Mouse (Mus musculus): ENCODE measurements at regions not wholly inside any gene's neighbourhood (a gene's known extent, or its start where the extent isn't known, plus 50 kb on each side); places are given as distances from the start of the nearest gene placed in this dataset.
A peak's percentile ranks its signal among the peaks of the same experiment; 100 is the strongest.

DNA sequence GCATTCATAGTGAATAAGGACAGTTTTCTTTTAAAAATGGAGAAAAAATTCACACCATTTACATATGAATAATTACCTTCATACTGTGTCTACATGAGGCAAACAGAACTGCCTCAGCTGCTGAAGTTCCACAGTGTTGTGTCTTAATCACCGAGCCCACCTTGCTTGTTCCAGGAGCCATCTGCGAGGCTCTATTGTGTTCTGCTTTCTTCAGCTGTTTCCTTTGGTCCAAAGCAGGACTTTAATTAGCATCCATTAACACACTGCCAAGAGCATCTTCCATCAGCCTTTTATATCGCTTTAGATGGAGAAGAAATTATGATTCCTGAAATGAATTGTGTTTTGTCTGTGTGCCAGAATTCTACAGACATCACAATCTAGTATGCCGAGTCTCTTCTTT lies 3423.1 kb upstream of the Lrrc6 start:
- WGBS (ENCODE audit: insufficient replicate concordance), result 74% methylated on average over 4 of the region's 4 CpGs
- no peak overlapping the region for H3K4me3 ChIP-seq (ENCODE audit: low read depth, low read length)
- H3K27me3 ChIP-seq (ENCODE audit: insufficient read depth, low read length), result no peaks in the 10 kb centered on the region
- H3K4me2 ChIP-seq (ENCODE audit: low read depth, low read length), result no peak overlapping the region
- ATAC-seq, result no peak
- H3K9ac ChIP-seq (replicated peaks), result no peak overlapping the region
- TF ChIP-seq EP300 (IDR thresholded peaks at IDR 0.05; ENCODE audit: low read depth) (no peak), CTCF (IDR thresholded peaks at IDR 0.05; ENCODE audit: low read depth) (no peak)
- no peaks in the 10 kb centered on the region for H3K4me1 ChIP-seq (ENCODE audit: insufficient read depth)
- H3K27ac ChIP-seq (ENCODE audit: low read depth), result no peak overlapping the region
- H3K9me3 ChIP-seq (ENCODE audit: low read length), result no peaks in the 10 kb centered on the region
- DNase-seq, result no peak
- no peaks in the 10 kb centered on the region for H3K36me3 ChIP-seq (replicated peaks; ENCODE audit: insufficient read depth, low read length)

DNA sequence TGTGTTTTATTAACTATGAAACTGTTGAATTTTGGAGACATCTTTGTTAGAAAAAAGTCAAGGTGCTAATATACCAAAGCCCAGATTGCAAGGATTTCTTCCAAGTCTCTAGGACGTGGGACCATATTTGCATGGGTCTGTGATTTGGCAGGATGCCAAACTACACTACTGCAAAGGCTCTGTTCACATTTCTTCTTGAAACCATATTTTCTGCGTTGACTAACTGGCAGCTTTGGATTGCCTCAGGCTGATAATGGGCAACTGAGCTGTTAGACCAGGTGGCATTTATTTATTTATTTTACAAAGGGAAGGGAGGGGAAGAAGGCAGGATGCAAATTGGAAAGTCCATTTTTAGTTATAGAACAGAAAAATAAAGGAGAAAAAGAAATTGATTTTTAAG lies 3422.6 kb upstream of the Lrrc6 start:
- 45% methylated on average over 2 of the region's 2 CpGs for WGBS (ENCODE audit: insufficient replicate concordance)
- H3K27ac ChIP-seq (ENCODE audit: low read depth), result no peak overlapping the region
- no peak overlapping the region for H3K4me3 ChIP-seq (ENCODE audit: low read depth, low read length)
- no peak for TF ChIP-seq EP300 (IDR thresholded peaks at IDR 0.05; ENCODE audit: low read depth)
- H3K4me2 ChIP-seq (ENCODE audit: low read depth, low read length), result no peak overlapping the region
- DNase-seq (no peak), ATAC-seq (no peak)
- H3K4me1 ChIP-seq (ENCODE audit: insufficient read depth), result no peaks in the 10 kb centered on the region
- H3K9me3 ChIP-seq (ENCODE audit: low read length), result no peaks in the 10 kb centered on the region
- no peak overlapping the region for H3K9ac ChIP-seq (replicated peaks)
- H3K27me3 ChIP-seq (ENCODE audit: insufficient read depth, low read length), result no peaks in the 10 kb centered on the region
- H3K36me3 ChIP-seq (replicated peaks; ENCODE audit: insufficient read depth, low read length), result no peaks in the 10 kb centered on the region

GRCm38 (mm10) chr15:69922176-69922575 lies 3421.5 kb upstream of the Lrrc6 start:
- DNase-seq (no peak), ATAC-seq (no peak)
- no peaks in the 10 kb centered on the region for H3K36me3 ChIP-seq (replicated peaks; ENCODE audit: insufficient read depth, low read length)
- no peaks in the 10 kb centered on the region for H3K27me3 ChIP-seq (ENCODE audit: insufficient read depth, low read length)
- H3K9me3 ChIP-seq (ENCODE audit: low read length), result no peaks in the 10 kb centered on the region
- H3K27ac ChIP-seq (ENCODE audit: low read depth), result no peak overlapping the region
- 66% methylated on average over 3 of the region's 3 CpGs for WGBS (ENCODE audit: insufficient replicate concordance)
- H3K4me3 ChIP-seq (ENCODE audit: low read depth, low read length), result no peak overlapping the region
- no peak overlapping the region for H3K4me2 ChIP-seq (ENCODE audit: low read depth, low read length)
- TF ChIP-seq CTCF (IDR thresholded peaks at IDR 0.05; ENCODE audit: low read depth) (peak; percentile 22; the same call in 1 of the 2 replicates), EP300 (IDR thresholded peaks at IDR 0.05; ENCODE audit: low read depth) (no peak)
- no peak overlapping the region for H3K9ac ChIP-seq (replicated peaks)
- H3K4me1 ChIP-seq (ENCODE audit: insufficient read depth), result no peaks in the 10 kb centered on the region

GRCm38 (mm10) chr15:69885764-69886163 lies 3385.1 kb upstream of the Lrrc6 start:
- no peaks in the 10 kb centered on the region for H3K9me3 ChIP-seq (ENCODE audit: low read length)
- no peak for TF ChIP-seq EP300 (IDR thresholded peaks at IDR 0.05; ENCODE audit: low read depth)
- no peaks in the 10 kb centered on the region for H3K4me1 ChIP-seq (ENCODE audit: insufficient read depth)
- no peak overlapping the region for H3K9ac ChIP-seq (replicated peaks)
- H3K4me3 ChIP-seq (ENCODE audit: low read depth, low read length), result no peak overlapping the region
- H3K36me3 ChIP-seq (replicated peaks; ENCODE audit: insufficient read depth, low read length), result no peaks in the 10 kb centered on the region
- WGBS (ENCODE audit: insufficient replicate concordance), result 53% methylated on average over 4 of the region's 4 CpGs
- no peak for DNase-seq
- H3K27me3 ChIP-seq (ENCODE audit: insufficient read depth, low read length), result no peaks in the 10 kb centered on the region
- ATAC-seq, result no peak
- no peak overlapping the region for H3K27ac ChIP-seq (ENCODE audit: low read depth)
- H3K4me2 ChIP-seq (ENCODE audit: low read depth, low read length), result no peak overlapping the region

DNA sequence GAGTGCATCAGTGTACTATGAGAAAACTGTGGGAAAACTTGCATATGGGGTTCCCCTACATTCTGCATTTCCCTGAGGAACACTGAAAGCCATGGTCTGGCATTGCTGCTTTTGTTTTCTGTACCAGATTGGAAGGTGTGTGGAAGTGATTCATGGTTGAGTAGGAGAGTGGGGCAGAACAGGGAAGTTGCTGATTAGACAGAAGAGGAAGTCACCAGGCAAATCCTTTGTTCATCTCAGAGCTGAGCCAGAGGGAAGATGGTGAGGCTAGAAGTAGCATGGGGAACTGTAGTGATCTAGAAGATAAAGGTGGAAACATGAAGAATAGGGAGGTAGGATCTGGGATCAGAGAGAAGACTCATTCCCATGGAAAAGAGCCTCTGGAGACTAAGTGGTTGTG lies 3377.8 kb upstream of the Lrrc6 start:
- H3K4me1 ChIP-seq (ENCODE audit: insufficient read depth), result no peaks in the 10 kb centered on the region
- DNase-seq, result no peak
- no peak overlapping the region for H3K9ac ChIP-seq (replicated peaks)
- no peak overlapping the region for H3K4me3 ChIP-seq (ENCODE audit: low read depth, low read length)
- H3K4me2 ChIP-seq (ENCODE audit: low read depth, low read length), result no peak overlapping the region
- H3K27me3 ChIP-seq (ENCODE audit: insufficient read depth, low read length), result no peaks in the 10 kb centered on the region
- H3K36me3 ChIP-seq (replicated peaks; ENCODE audit: insufficient read depth, low read length), result no peaks in the 10 kb centered on the region
- no peak overlapping the region for H3K27ac ChIP-seq (ENCODE audit: low read depth)
- no peaks in the 10 kb centered on the region for H3K9me3 ChIP-seq (ENCODE audit: low read length)
- ATAC-seq, result no peak
- no peak for TF ChIP-seq CTCF (IDR thresholded peaks at IDR 0.05; ENCODE audit: low read depth)
- no peak for TF ChIP-seq EP300 (IDR thresholded peaks at IDR 0.05; ENCODE audit: low read depth)

DNA sequence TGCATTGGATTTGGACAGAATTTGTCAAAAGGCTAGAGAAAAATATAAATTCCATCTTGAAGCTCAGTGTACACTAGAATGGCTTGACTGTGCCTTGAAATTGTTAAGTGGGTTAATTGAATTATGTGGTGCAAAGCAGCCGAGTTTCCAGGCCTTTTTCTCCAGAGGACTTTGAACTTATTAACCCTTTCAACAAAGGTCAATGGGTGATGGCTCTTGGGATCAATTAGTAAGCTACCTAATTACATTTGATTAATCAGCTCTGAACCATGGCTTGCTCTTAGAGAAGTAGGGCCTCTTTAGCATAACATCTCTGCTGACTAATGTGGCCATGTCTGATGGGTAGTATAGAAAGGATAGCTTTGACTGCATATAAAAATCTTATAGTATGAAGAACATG lies 3352.8 kb upstream of the Lrrc6 start:
- no peak overlapping the region for H3K27ac ChIP-seq (ENCODE audit: low read depth)
- no peaks in the 10 kb centered on the region for H3K27me3 ChIP-seq (ENCODE audit: insufficient read depth, low read length)
- no peaks in the 10 kb centered on the region for H3K4me1 ChIP-seq (ENCODE audit: insufficient read depth)
- H3K4me3 ChIP-seq (ENCODE audit: low read depth, low read length), result no peak overlapping the region
- 44% methylated on average over 1 of the region's 1 CpGs for WGBS (ENCODE audit: insufficient replicate concordance)
- no peak overlapping the region for H3K9ac ChIP-seq (replicated peaks)
- no peak for TF ChIP-seq EP300 (IDR thresholded peaks at IDR 0.05; ENCODE audit: low read depth)
- TF ChIP-seq CTCF (IDR thresholded peaks at IDR 0.05; ENCODE audit: low read depth), result no peak
- no peaks in the 10 kb centered on the region for H3K36me3 ChIP-seq (replicated peaks; ENCODE audit: insufficient read depth, low read length)
- no peak for DNase-seq
- H3K4me2 ChIP-seq (ENCODE audit: low read depth, low read length), result no peak overlapping the region
- no peaks in the 10 kb centered on the region for H3K9me3 ChIP-seq (ENCODE audit: low read length)
- ATAC-seq, result no peak

DNA sequence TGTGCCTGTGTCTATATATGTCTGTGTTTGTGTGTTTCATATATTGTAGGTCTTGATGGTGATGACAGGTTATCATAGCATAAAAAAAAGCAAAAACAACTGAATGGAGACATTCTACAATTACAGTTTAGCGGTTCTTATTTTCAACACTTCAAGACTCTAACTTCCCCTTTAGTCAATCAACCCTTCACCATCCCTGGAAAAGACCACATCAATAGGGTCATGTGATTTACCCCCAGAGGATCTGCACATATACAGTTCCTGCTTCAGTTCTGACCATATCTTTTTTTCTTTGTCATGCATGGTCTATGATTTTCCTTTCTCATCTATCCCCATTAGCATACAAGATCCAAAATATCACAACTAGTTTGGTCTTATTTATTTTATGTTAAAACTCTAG lies 3348.9 kb upstream of the Lrrc6 start:
- DNase-seq, result no peak
- H3K4me2 ChIP-seq (ENCODE audit: low read depth, low read length), result no peak overlapping the region
- H3K36me3 ChIP-seq (replicated peaks; ENCODE audit: insufficient read depth, low read length), result no peaks in the 10 kb centered on the region
- no peak overlapping the region for H3K9ac ChIP-seq (replicated peaks)
- no peak overlapping the region for H3K27ac ChIP-seq (ENCODE audit: low read depth)
- H3K9me3 ChIP-seq (ENCODE audit: low read length), result no peaks in the 10 kb centered on the region
- 20% methylated on average over 1 of the region's 1 CpGs for WGBS (ENCODE audit: insufficient replicate concordance)
- H3K27me3 ChIP-seq (ENCODE audit: insufficient read depth, low read length), result no peaks in the 10 kb centered on the region
- H3K4me1 ChIP-seq (ENCODE audit: insufficient read depth), result no peaks in the 10 kb centered on the region
- ATAC-seq, result no peak
- no peak overlapping the region for H3K4me3 ChIP-seq (ENCODE audit: low read depth, low read length)
- TF ChIP-seq EP300 (IDR thresholded peaks at IDR 0.05; ENCODE audit: low read depth) (no peak), CTCF (IDR thresholded peaks at IDR 0.05; ENCODE audit: low read depth) (no peak)

Data from liver, postnatal 0 days (tissue).